Mouse (Mus musculus) embryonic stem cell, embryonic (primary cell): ENCODE measurements around the gene Stpg2.
"Not testable (repeated sequence)": the region's sequence is repeated elsewhere in the genome, so short reads cannot be mapped to it uniquely, and the experiment has no call there.

ENCODE experiments used
- CTCF ChIA-PET, 4 experiments: fragments of 300-600 bp in 2 of 4; fragments of 350-600 bp in 2 of 4; sonication (Branson Sonifier 250); formaldehyde crosslinking; loops; one replicate each; lab custom pipeline; 2022; ENCODE audit warnings: inconsistent platforms in 2 of 4; lab: Charles Lee
- POLR2A ChIA-PET, 4 experiments: fragments of 300-600 bp in 2 of 4; fragments of 350-600 bp in 2 of 4; sonication (Branson Sonifier 250); formaldehyde crosslinking; loops; one replicate each; lab custom pipeline; 2022; ENCODE audit warnings: antibody characterized with exemption in 4 of 4, inconsistent platforms in 1 of 4; lab: Charles Lee

Stpg2 gene

DNA sequence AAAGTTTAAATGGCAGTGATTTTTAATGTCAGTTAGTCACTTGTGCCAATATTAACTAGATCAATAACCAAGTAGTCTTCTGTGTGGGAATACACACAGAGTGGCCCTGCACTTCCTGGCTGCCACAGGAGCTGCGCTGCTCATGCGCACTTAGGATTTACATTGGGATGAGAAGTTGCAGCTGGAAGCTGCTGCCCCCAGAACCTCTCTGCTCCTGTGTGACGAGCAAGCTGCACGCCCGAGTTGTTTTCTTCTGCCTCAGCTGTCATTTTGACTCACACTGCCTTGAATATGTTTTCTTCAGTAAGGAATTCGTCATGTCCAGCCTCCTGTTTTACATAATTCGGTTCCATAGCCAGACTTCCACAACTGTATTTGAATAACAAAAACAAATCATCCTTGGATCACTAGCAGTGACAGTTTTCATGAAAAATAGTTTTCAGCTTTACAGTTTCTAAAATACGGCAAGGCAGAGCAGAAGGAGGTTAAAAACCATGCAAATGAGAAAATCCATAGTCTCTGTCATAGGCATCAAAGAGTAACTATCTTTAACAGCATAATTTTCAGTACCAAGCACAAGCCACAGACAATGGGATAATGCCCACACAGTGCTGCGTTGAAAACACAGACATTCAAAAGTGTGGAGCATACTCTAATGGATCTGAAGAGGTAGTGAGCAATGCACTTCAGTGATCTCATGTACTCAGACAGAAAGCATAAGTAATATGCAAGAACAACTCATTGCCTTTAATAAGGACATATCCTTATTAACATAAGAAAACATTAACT is 191.8 kb downstream of the Stpg2 start:
- ChIA-PET CTCF (interaction anchor here in 1 of 4 experiments (0.6 kb wide), 1 partner anchor 90 kb away, joined by 3 read pairs; no protein-coding TSS in a partner anchor), POLR2A (no interaction called here)

DNA sequence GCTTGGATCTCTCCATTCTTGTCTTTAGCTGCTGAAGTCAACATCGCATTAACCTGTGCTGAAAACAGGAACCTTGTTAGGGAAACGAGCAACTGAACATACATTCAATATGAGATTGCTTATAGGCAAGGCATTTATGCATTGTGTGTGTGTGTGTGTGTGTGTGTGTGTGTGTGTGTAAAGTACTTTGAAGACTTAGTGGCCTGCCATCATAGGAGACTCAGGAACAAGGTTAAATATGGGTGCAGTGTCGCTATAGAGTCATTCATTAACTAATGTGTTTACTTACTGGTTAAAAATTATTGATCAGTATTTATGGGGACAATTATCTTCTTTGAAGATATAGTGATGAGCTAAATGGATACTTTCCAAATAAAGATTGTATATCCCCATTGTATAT is 199.2 kb downstream of the Stpg2 start:
- CTCF ChIA-PET = no interaction called here
- POLR2A ChIA-PET = no interaction called here

DNA sequence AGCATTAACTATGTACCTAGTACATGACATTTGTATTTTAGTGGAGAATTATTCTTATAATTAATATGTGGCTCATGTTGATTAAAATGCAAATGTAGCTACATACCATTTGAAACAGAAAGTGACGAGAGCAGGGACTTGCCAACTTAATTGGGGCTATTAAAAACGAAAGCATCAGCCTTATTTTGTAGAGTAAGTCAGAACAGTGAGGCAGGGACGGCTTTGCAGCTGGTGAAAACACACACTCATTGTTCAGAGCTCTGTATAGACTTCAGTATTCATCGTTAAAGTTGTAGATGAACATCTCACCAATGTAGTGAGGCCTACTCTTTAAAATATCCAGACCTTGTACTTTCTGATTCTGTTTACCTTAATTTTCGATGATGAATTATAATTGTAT is 213.6 kb downstream of the Stpg2 start:
- ChIA-PET CTCF (no interaction called here), POLR2A (no interaction called here)

DNA sequence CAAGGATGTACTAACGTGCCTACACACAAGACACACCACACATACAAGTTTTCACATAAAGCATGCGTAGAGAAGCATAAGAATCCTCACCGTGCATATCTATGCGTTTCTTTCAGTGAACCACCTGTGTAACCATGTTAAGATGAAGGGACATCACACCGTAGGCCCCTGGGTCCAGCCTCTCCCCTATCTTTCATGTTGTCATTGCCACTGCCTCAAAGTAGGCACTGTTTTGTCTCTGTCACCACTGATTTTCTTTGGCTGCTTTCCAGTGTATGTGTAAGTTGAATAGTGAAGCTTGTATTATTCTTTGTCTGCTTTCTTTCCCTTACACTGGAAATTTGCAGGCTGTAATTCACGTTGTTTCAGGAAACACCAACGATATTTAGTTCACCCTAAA is 236.7 kb downstream of the Stpg2 start:
- ChIA-PET POLR2A (no interaction called here), CTCF (no interaction called here)

DNA sequence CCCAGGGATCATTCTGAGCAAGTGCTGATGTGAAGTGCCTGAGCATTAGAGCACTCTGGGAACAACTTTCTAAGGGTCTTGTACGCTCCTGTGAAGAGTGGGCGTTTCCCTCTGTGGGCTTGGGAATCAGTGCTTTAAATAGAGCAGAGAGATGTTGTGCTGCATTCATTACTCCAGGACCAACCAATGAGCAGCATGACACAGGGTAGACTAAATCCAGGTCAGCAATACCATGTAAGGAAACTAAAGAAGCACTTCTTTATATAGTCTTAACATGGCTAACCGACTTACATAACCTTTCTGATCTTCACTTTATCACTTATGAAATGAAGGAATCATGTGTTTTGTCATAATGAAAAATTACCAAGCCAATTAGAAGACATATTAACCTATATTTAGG is 290.4 kb downstream of the Stpg2 start:
- CTCF ChIA-PET = no interaction called here
- POLR2A ChIA-PET = no interaction called here

DNA sequence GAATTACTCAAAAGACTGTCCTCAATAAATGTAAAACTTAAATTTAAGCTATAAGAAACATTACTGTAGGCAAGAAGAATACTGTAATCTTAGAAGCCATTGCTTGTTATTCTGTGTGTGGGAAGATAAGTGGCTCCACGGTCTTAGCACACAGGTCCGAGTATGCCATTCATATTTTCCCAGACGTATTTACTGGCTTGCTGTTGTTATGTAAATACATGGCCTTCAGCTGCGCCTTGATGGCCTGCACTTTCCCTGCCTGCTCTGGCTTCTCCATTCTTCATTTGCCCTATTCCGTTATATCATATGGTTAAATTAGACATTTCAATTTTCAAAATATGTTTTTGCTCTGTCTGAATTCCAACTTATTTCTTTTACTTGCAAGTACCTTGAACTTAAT is 296.7 kb downstream of the Stpg2 start:
- POLR2A ChIA-PET = no interaction called here
- CTCF ChIA-PET = no interaction called here

DNA sequence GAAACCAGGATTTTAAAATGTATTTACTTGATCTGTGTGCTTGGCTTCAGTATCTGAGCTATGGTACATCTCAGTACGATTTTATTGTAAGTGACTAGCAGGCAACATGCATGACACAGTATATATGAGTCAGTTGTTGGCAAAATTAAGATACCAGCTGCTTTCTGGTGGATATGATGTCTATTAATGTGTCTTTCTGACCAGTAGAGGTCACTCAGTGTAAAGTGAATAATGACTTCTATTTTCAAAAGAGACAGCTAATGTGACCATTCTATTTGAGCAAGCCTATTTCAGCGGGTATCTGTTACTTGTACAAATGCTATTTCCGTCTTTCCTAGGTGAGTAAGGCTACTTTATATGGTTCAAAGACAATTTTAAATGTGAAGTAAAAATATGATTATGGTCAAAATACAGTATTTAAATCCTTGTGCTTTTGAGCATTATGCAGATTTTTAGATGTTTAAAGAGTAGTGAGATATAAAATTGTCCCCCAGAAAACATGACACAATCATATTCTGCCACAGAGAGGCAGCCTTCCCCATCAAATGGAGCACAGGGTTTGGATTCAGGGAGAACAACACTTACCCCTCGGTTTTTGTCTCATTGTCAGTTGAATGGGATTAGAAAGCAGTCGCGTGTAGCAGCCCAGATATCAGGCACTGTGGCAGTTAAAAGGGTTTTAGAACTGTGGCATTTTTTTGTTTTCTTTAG is 303.9 kb downstream of the Stpg2 start:
- CTCF ChIA-PET = no interaction called here
- POLR2A ChIA-PET = no interaction called here

DNA sequence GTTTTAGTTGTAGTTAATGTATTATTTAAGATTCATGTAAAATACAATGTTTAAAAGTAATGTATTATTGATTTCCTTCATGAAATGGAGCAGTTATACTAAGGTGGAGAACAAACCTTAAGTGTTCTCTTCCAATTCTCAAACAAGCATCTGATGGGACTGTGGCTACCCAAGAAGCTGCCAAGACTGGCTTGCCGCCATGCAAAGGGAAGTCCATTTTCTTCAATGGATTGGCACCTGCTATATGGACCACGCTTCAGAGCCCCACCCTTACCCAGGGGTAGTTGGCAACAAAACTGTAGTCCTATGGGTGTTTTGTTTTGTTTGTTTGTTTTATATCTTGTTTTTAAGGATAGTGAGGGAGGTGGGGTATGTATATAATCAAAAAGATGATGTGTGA is 373.0 kb downstream of the Stpg2 start:
- CTCF ChIA-PET = no interaction called here

DNA sequence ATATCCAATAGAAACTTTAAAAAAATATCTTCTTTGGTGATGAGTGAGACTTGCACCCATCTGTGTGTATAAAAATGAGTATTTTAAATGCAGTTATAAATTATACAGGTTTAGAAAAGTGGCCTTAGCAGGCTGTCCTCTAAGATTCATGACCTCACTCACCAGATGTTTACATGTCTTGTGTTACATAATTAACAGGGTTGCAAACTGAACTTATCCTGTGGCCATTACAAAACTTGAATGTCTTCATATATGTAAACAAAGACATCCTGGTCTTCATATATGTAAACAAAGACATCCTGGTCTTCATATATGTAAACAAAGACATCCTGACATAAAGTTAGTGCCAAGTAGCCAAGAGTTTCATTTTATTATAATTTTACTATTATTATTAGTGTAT is 375.8 kb downstream of the Stpg2 start:
- CTCF ChIA-PET = no interaction called here

More for the DNA sequence above, 373.0 kb downstream of the Stpg2 start:
- POLR2A ChIA-PET = no interaction called here

DNA sequence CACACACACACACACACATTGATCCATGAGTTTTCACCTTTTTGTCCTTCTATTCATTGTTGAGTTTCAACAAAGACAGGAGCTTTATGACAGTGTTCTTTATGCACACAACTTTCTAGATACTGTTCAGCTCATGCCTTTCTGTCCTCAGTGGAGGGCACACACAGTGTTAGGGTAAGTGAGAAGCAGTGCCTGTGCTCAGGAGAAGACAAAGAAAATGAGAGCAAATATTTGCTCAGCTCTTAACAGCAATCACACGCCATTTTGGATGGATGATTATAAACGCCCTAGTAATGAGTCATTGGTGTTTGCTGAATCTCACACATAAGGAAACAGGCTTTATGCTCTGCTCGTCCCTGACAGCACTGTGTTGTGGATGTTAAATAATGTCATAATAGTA is 394.0 kb downstream of the Stpg2 start:
- ChIA-PET POLR2A (interaction anchor here in 1 of 4 experiments (0.6 kb wide), 1 partner anchor 402 kb away, joined by 4 read pairs; no protein-coding TSS in a partner anchor), CTCF (interaction anchor here in 1 of 4 experiments (0.6 kb wide), 1 partner anchor 145 kb away, joined by 3 read pairs; no protein-coding TSS in a partner anchor)

More for the DNA sequence above, 375.8 kb downstream of the Stpg2 start:
- POLR2A ChIA-PET = no interaction called here

DNA sequence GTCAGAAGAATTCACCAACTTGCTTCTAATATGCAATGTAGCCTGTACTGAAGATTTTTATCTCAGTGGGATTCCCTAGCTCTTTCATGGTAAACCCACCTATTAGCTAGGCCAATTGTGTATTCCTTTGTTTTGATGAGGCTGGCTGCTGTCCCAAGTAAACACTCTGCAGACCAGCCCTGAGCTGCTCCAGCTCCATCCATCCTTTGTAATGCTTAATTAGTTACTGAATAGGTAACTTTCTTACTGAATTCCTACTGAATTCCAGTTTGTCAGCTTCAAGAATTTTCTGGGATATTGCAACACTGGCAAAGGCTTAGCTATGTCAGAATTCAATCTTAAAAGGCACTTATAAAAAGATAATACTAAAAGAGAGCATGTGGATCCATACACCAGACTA is 402.8 kb downstream of the Stpg2 start:
- POLR2A ChIA-PET = not testable (repeated sequence)
- CTCF ChIA-PET = interaction anchor here in 1 of 4 experiments (0.6 kb wide), 1 partner anchor 636 kb away, joined by 3 read pairs; no protein-coding TSS in a partner anchor

DNA sequence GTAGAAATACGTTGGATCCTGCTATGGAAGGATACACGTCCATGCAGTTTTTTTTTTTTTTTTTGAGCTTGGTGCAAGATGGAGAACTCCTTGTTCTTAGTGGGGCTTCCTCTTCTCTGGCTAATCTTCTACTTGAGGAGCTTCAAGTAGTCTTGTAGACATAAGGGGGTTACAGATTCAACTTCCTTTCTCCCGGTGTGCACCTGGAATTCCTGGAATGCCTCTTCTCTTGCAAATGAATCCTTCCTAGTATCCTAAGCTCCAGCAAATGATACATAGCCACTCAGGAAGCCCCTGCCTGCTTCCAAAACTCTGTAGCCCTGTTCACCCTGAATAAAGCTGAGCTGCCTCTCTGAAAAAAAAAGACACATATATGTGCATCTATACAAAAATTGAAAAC is 409.1 kb downstream of the Stpg2 start:
- ChIA-PET POLR2A (interaction anchor here in 1 of 4 experiments (0.7 to 0.9 kb wide), 3 partner anchors 14 to 1233 kb away, joined by 3 read pairs; no protein-coding TSS in a partner anchor), CTCF (interaction anchor here in 2 of 4 experiments (0.6 to 0.7 kb wide), 3 partner anchors 17 to 634 kb away, joined by 3 to 7 read pairs (median 5); no protein-coding TSS in a partner anchor)

DNA sequence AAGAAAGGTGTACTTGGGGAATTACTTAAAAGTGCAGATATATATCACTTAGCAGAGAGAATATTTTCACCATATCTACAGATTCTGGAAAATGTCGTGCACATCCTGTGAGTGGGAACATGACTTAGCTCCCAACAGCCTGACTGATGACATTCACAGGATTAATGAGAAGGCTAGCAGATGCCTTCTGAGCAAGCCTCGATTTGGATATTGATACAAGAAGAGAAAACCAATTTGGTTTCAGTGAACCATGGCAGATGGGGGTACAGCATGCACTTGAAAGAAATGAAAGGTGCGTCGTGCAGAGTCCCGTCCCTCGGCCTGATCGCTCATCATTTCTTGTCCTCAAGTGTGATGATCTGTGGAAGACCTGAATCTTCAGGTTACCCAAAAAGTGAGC is 410.3 kb downstream of the Stpg2 start:
- ChIA-PET CTCF (no interaction called here), POLR2A (no interaction called here)

DNA sequence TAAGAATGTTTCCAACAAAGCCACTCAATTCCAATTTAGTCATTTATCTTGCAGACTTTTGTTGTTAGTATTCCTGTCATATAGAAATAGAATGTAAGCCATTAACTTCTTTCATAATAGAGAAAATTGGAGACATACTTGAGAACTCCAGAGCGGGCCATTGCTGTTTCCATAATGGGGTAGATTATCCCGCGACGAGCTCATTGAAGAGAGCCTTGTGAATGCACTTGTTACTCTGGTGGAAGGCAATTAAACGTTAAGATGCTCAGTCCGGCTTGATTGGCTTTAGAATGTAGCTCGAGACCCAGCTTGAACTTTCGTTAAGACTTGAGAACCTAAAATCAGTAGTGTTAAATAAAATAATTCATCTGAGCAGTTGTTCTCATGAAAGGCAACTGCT is 432.4 kb downstream of the Stpg2 start:
- CTCF ChIA-PET = no interaction called here
- POLR2A ChIA-PET = no interaction called here

DNA sequence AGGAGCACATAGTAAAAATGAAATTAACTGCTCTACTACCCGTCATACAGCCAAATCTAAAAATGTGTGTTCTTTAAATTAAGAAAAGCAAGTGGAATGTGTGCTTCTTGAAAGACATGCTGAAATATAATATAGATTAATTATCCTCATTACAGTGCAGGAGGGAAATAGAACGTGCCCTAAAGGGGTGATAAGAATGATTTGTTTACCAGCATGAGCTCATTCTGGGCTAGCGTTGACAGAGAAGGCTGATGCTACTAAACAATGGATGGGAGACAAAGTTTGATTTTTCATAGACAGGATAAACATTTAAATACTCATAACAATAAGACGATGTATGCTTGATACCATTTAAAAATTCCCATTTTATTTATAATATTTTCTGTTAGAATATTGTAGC is 446.0 kb downstream of the Stpg2 start:
- CTCF ChIA-PET = no interaction called here
- POLR2A ChIA-PET = no interaction called here

DNA sequence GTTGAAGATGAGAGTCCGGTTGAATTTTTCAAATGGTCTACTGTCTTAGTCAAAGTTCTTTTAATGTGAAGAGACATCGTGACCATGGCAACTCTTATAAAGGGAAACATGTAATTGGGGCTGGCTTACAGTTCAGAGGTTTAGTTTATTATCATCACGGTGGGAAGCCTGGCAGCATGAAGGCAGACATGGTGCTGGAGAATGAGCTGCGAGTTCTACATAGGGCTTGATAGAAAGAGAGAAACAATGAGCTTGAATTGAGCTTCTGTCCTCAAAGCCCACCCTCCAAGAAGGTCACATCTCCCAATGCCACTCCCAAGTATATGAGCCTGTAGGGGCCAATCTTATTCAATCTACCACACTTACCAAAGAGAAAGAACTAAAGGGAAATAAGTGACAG is 453.9 kb downstream of the Stpg2 start:
- ChIA-PET CTCF (no interaction called here), POLR2A (no interaction called here)

DNA sequence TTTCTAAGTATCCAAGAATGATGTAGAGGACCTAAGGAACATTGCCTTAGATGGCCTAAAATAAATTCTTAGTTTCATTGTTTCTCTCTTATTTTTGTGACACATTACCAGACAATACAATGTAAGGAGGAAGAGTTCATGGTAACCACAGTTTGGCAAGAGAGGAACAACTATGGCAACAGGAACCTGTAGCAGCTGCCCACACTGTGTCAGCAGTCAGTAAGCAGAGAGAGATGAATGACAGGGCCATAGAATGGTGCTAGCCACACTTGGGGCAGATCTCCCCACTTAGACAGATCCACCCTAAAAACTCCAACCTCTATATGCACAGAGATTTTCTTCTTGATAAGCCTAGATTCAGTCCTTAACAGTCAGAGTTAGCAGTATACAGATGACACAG is 456.7 kb downstream of the Stpg2 start:
- ChIA-PET CTCF (no interaction called here), POLR2A (no interaction called here)

DNA sequence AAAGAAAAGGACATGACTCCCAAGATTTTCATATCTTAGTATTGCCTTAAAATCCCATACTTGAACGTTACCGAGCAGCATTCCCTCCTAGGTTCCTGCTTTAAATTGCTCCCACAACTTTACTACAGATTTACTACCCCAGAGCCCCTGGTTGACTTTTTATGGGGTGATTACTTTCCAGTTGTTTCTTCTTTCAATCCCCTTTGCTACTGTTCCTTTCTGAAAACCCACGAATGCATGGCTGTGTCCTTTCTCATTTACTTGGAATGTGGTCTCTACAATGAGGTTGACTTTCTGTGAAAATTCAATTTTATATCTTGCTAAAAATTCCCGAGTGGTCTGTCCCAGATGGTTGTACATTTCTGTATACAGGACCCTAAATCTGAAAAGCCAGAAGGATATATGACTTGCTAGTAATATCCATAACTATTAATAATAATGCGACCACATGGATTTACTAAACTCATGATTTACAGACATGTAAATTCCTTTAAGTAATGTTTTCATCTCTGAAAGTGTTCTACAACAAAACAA is 458.3 kb downstream of the Stpg2 start:
- POLR2A ChIA-PET = no interaction called here
- CTCF ChIA-PET = no interaction called here

DNA sequence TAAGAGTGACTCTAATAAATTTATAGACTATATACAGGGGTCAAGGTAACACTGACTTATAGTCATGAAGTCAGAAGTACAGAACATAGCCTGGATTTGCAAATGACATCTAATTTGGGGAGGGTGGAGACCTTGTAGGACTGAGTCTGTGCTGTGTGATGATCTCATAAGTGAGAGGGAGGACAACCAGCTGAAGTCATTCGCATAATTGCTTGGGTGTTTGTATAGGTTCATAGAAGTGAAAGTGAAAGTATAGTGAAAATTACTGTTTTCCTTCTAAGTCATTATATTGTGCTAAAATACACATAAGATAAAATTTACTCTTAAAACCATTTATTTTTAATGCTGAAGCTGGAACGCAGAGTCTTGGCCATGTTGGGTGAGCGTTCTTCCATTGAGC is 459.6 kb downstream of the Stpg2 start:
- ChIA-PET CTCF (no interaction called here), POLR2A (no interaction called here)

DNA sequence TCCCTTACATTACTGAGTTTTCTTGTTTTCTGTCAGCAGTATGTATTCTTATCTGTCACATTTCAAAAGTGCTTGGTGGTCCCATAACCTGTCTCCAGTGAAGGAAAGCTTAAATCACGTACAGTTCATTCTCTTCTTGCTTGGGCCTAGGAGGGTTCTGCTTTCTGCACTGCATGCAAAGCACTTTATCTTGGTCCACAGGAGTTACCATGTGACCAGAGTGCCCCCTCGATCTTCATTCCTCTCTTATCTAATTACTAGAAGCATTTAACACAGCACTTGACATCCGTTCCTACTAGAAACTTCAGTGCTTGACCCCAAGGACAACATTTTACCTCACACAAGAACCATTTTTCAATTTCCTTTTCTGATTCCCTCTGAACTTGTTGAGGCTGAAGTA is 470.7 kb downstream of the Stpg2 start:
- CTCF ChIA-PET = no interaction called here
- POLR2A ChIA-PET = no interaction called here
